Mouse (Mus musculus): Measurements from ENCODE around the gene C2cd2.

The C2cd2 gene

DNA sequence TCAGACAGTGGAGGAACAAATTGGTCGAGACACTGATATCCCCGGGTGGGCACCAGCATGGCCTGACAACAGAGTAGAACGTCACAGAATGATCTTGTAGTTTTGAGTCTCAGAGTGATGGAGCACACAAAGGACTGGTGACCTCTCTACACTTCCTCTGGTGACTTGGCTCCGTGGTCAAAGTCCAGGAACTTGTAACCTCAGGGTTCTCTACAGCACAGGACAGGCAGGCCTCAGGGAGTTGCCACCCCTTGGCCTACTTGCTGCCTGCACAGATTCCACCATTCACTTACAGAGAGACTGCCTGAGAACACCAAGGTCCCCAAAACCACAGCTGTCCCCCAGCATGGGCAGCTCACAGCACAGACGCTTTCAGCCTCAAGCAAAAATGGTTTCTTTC, 147.1 kb downstream of the C2cd2 start:
- DNase-seq (ENCODE audit: low spot score in 2 of 2), result no peak

DNA sequence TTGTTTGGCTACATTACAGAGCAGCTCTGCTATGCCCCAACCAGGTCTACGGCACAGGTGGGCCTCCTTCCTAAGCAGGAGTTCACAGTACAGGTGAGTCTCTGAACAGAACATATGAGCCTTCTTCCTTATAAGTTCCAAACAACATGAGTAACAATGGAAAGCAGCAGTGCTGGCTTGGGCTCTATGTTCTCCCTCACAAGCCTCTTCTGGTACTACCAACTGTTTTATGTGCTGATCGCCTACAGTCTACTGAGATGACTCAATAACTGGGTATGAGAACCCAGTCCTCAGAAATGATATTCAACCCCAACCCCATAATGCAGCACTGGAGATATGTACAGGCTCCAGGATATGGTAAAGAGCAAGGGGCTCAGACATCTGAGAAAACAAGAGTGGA, 148.3 kb downstream of the C2cd2 start:
- no peak for DNase-seq (ENCODE audit: low spot score in 2 of 2)

DNA sequence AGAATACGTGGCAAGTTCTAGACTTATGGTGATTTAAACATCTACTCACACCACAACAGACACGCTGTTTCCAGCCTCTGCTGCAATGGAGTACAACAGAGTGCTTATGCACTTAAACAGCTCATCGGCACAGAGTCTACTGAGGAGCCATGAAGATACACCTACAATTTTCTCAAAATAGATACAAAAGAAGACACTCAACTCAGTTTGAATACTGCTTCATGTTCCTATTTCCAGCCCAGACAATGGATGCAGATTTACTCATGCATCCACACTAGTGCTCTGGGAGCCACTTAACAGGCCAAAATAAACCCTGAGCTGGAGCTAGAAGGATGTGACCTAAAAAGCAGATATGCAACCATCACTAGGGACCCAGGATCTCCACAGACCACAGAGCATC, 153.5 kb downstream of the C2cd2 start:
- no peak for DNase-seq (ENCODE audit: low spot score in 2 of 2)

DNA sequence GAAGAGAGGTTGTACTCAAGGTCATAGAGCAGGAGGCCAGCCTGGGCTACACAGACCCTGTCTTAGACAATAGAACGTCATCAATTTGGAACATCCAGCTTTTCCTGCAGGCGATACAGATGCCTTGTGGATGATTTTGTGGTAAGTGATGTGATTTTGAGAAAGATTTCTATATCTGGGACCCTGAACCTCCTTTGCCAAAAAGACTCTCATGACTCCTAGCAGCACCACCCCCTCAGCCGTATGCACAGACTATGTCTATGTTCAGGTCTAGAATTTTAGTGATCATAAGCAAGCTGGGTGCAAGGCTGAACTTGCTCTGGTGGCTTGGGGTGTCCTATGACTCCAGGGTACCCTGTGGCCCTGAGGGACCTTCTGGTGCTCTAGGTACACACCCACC, 156.8 kb downstream of the C2cd2 start:
- DNase-seq (ENCODE audit: low spot score in 2 of 2), result no peak
